Mouse (Mus musculus) intestine, embryonic 15.5 days (tissue): ENCODE measurements around the gene Epb41l4b. TPM values are rescaled to one million over a fixed set of nuclear protein-coding genes. Genes with fewer than 3 reads are reported as not detected.

Experiments used
- ATAC-seq: fragments of 200-750 bp; cut with Nextera tagmentation; 2 replicates; pipeline ENCODE4 v1.8.0; 2017; ENCODE audit warnings: moderate TSS enrichment, moderate library complexity
- H3K27ac ChIP-seq: fragments of 300-500 bp; sonication (generic); 2 replicates; pipeline ENCODE4 v1.5.1; 2015; ENCODE audit warnings: mild to moderate bottlenecking, inconsistent platforms
- H3K27me3 ChIP-seq: fragments of 300-500 bp; sonication (generic); replicated peaks from 2 replicates; pipeline ENCODE4 v1.6.1; 2015; ENCODE audit warnings: inconsistent platforms
- H3K36me3 ChIP-seq: fragments of 300-500 bp; sonication (generic); 2 replicates; pipeline ENCODE4 v1.6.1; 2015; ENCODE audit warnings: inconsistent platforms
- H3K4me1 ChIP-seq: fragments of 300-500 bp; sonication (generic); replicated peaks from 2 replicates; pipeline ENCODE4 v1.6.1; 2015; ENCODE audit warnings: inconsistent platforms
- H3K4me2 ChIP-seq: fragments of 300-500 bp; sonication (generic); replicated peaks from 2 replicates; pipeline ENCODE4 v1.6.1; 2015; ENCODE audit warnings: mild to moderate bottlenecking, inconsistent platforms
- H3K4me3 ChIP-seq: fragments of 300-500 bp; sonication (generic); replicated peaks from 2 replicates; pipeline ENCODE4 v1.5.1; 2015; ENCODE audit warnings: inconsistent platforms
- H3K9ac ChIP-seq: fragments of 300-500 bp; sonication (generic); 2 replicates; pipeline ENCODE4 v1.6.1; 2015; ENCODE audit warnings: inconsistent platforms
- H3K9me3 ChIP-seq: fragments of 300-500 bp; sonication (generic); 2 replicates; pipeline ENCODE4 v1.6.1; 2016; ENCODE audit warnings: inconsistent platforms
- WGBS: fragments of 180-500 bp; shearing (Covaris S2); methylation state at CpG from one replicate; pipeline ENCODE4 v1.1.7; 2015; 5-methylcytosine and 5-hydroxymethylcytosine counted together
- polyA plus RNA-seq: library from polyadenylated mRNA; unstranded; fragments of >200 nt; fragmentation: Nextera tagmentation; extraction: Ambion mirVana; gene quantifications from 2 replicates; pipeline ENCODE4 v1.2.1, GENCODE M21; 2015

Epb41l4b gene
- polyA plus RNA-seq, 1 experiment from 2014 or later, result 22.2 TPM

- no peaks in the 10 kb centered on the region for H3K9me3 ChIP-seq
- no peak overlapping the region for H3K4me3 ChIP-seq
- H3K27ac ChIP-seq, result no peak overlapping the region
- H3K36me3 ChIP-seq, result no peaks in the 10 kb centered on the region; the same call in none of the 2 replicates
- ATAC-seq, result no peak
- no peak overlapping the region for H3K4me2 ChIP-seq
- 68% methylated on average over 5 of the region's 5 CpGs for WGBS
- H3K27me3 ChIP-seq, result no peaks in the 10 kb centered on the region
- 0 out of 2 replicates have a peak, but pooled peaks cover 3% of the 10 kb centered on the region for H3K4me1 ChIP-seq
- no peak overlapping the region for H3K9ac ChIP-seq
Observed at GRCm38 (mm10) chr4:57103830-57104229, 39.4 kb downstream of the Epb41l4b start.

- no peak overlapping the region for H3K9ac ChIP-seq
- no peak overlapping the region for H3K4me2 ChIP-seq
- no peaks in the 10 kb centered on the region for H3K27me3 ChIP-seq
- 0 out of 2 replicates have a peak, but pooled peaks cover 3% of the 10 kb centered on the region for H3K4me1 ChIP-seq
- no peaks in the 10 kb centered on the region; the same call in none of the 2 replicates for H3K36me3 ChIP-seq
- H3K9me3 ChIP-seq, result no peaks in the 10 kb centered on the region
- no peak for ATAC-seq
- no peak overlapping the region for H3K27ac ChIP-seq
- H3K4me3 ChIP-seq, result no peak overlapping the region
- WGBS, result 81% methylated on average over 4 of the region's 4 CpGs
Observed at GRCm38 (mm10) chr4:57101095-57101494, 42.1 kb downstream of the Epb41l4b start.

GRCm38 (mm10) chr4:57097411-57097810 lies 45.8 kb downstream of the Epb41l4b start:
- H3K9me3 ChIP-seq, result no peaks in the 10 kb centered on the region
- H3K4me1 ChIP-seq, result no peaks in the 10 kb centered on the region
- H3K4me2 ChIP-seq, result no peak overlapping the region
- no peak overlapping the region for H3K9ac ChIP-seq
- no peaks in the 10 kb centered on the region; the same call in none of the 2 replicates for H3K36me3 ChIP-seq
- no peak overlapping the region for H3K4me3 ChIP-seq
- H3K27ac ChIP-seq, result no peak overlapping the region
- no peak for ATAC-seq
- 91% methylated on average over 4 of the region's 4 CpGs for WGBS
- H3K27me3 ChIP-seq, result no peaks in the 10 kb centered on the region

GRCm38 (mm10) chr4:57095569-57095968 lies 47.7 kb downstream of the Epb41l4b start:
- Histone ChIP-seq H3K27me3 (no peaks in the 10 kb centered on the region), H3K4me1 (no peaks in the 10 kb centered on the region), H3K4me2 (no peak overlapping the region), H3K4me3 (no peak overlapping the region), H3K9ac (no peak overlapping the region), H3K9me3 (no peaks in the 10 kb centered on the region), H3K36me3 (no peaks in the 10 kb centered on the region; the same call in none of the 2 replicates), H3K27ac (no peak overlapping the region)
- ATAC-seq, result no peak

- no peak for ATAC-seq
- 75% methylated on average over 12 of the region's 12 CpGs for WGBS
- no peak overlapping the region for H3K4me2 ChIP-seq
- no peaks in the 10 kb centered on the region for H3K9me3 ChIP-seq
- no peaks in the 10 kb centered on the region for H3K4me1 ChIP-seq
- H3K4me3 ChIP-seq, result no peak overlapping the region
- H3K27ac ChIP-seq, result no peak overlapping the region
- no peaks in the 10 kb centered on the region for H3K27me3 ChIP-seq
- H3K9ac ChIP-seq, result no peak overlapping the region
- no peaks in the 10 kb centered on the region for H3K36me3 ChIP-seq
Observed at GRCm38 (mm10) chr4:57091363-57091762, 51.9 kb downstream of the Epb41l4b start.

- Histone ChIP-seq H3K27ac (no peak overlapping the region), H3K4me3 (no peak overlapping the region), H3K4me2 (no peak overlapping the region), H3K36me3 (no peaks in the 10 kb centered on the region), H3K9me3 (no peaks in the 10 kb centered on the region), H3K27me3 (no peaks in the 10 kb centered on the region), H3K9ac (no peak overlapping the region), H3K4me1 (no peaks in the 10 kb centered on the region)
- 71% methylated on average over 4 of the region's 4 CpGs for WGBS
- no peak for ATAC-seq
Observed at GRCm38 (mm10) chr4:57088301-57088700, 54.9 kb downstream of the Epb41l4b start.

GRCm38 (mm10) chr4:57085750-57086400 lies 57.4 kb downstream of the Epb41l4b start:
- H3K36me3 ChIP-seq, result no peaks in the 10 kb centered on the region
- no peak overlapping the region for H3K27ac ChIP-seq
- H3K9ac ChIP-seq, result no peak overlapping the region
- no peak for ATAC-seq
- no peak overlapping the region for H3K4me2 ChIP-seq
- H3K27me3 ChIP-seq, result no peaks in the 10 kb centered on the region
- H3K4me1 ChIP-seq, result no peaks in the 10 kb centered on the region
- 69% methylated on average over 10 of the region's 10 CpGs for WGBS
- H3K4me3 ChIP-seq, result no peak overlapping the region
- H3K9me3 ChIP-seq, result no peaks in the 10 kb centered on the region

- H3K27ac ChIP-seq, result no peak overlapping the region
- no peak overlapping the region for H3K4me2 ChIP-seq
- H3K27me3 ChIP-seq, result no peaks in the 10 kb centered on the region
- no peak overlapping the region for H3K9ac ChIP-seq
- no peaks in the 10 kb centered on the region for H3K36me3 ChIP-seq
- H3K4me3 ChIP-seq, result no peak overlapping the region
- ATAC-seq, result no peak
- no peaks in the 10 kb centered on the region for H3K9me3 ChIP-seq
- H3K4me1 ChIP-seq, result no peaks in the 10 kb centered on the region
- 70% methylated on average over 11 of the region's 11 CpGs for WGBS
Observed at GRCm38 (mm10) chr4:57083653-57084052, 59.6 kb downstream of the Epb41l4b start.

GRCm38 (mm10) chr4:57082775-57083428 lies 60.3 kb downstream of the Epb41l4b start:
- no peak for ATAC-seq
- Histone ChIP-seq H3K4me2 (no peak overlapping the region), H3K9ac (no peak overlapping the region), H3K4me1 (no peaks in the 10 kb centered on the region), H3K9me3 (no peaks in the 10 kb centered on the region), H3K36me3 (no peaks in the 10 kb centered on the region), H3K27ac (no peak overlapping the region), H3K27me3 (no peaks in the 10 kb centered on the region), H3K4me3 (no peak overlapping the region)
- 62% methylated on average over 10 of the region's 10 CpGs for WGBS

GRCm38 (mm10) chr4:57081463-57081862 lies 61.8 kb downstream of the Epb41l4b start:
- H3K4me2 ChIP-seq, result no peak overlapping the region
- H3K36me3 ChIP-seq, result no peaks in the 10 kb centered on the region
- no peaks in the 10 kb centered on the region for H3K9me3 ChIP-seq
- H3K27ac ChIP-seq, result no peak overlapping the region
- no peaks in the 10 kb centered on the region for H3K27me3 ChIP-seq
- H3K4me1 ChIP-seq, result no peaks in the 10 kb centered on the region
- no peak overlapping the region for H3K9ac ChIP-seq
- H3K4me3 ChIP-seq, result no peak overlapping the region
- no peak for ATAC-seq
- 60% methylated on average over 7 of the region's 7 CpGs for WGBS

GRCm38 (mm10) chr4:57073843-57074242 lies 69.4 kb downstream of the Epb41l4b start:
- no peak overlapping the region for H3K4me2 ChIP-seq
- no peak overlapping the region for H3K27ac ChIP-seq
- H3K4me3 ChIP-seq, result no peak overlapping the region
- no peak; the same call in 1 of the 2 replicates for ATAC-seq
- WGBS, result 61% methylated on average over 7 of the region's 7 CpGs
- H3K9me3 ChIP-seq, result no peaks in the 10 kb centered on the region
- no peaks in the 10 kb centered on the region for H3K27me3 ChIP-seq
- H3K9ac ChIP-seq, result no peak overlapping the region
- no peaks in the 10 kb centered on the region for H3K36me3 ChIP-seq
- 0 out of 2 replicates have a peak, but pooled peaks cover 10% of the 10 kb centered on the region for H3K4me1 ChIP-seq

GRCm38 (mm10) chr4:57073174-57073573 lies 70.1 kb downstream of the Epb41l4b start:
- no peak for ATAC-seq
- H3K36me3 ChIP-seq, result no peaks in the 10 kb centered on the region
- H3K4me3 ChIP-seq, result no peak overlapping the region
- whole genome bisulfite sequencing, result 63% methylated on average over 14 of the region's 14 CpGs
- H3K27me3 ChIP-seq, result no peaks in the 10 kb centered on the region
- no peak overlapping the region for H3K9ac ChIP-seq
- H3K4me1 ChIP-seq, result 0 out of 2 replicates have a peak, but pooled peaks cover 10% of the 10 kb centered on the region
- no peaks in the 10 kb centered on the region for H3K9me3 ChIP-seq
- no peak overlapping the region for H3K27ac ChIP-seq
- H3K4me2 ChIP-seq, result no peak overlapping the region

- Histone ChIP-seq H3K36me3 (no peaks in the 10 kb centered on the region), H3K4me3 (no peak overlapping the region), H3K27ac (no peak overlapping the region), H3K9ac (no peak overlapping the region), H3K4me1 (0 out of 2 replicates have a peak, but pooled peaks cover 10% of the 10 kb centered on the region), H3K4me2 (no peak overlapping the region), H3K9me3 (no peaks in the 10 kb centered on the region), H3K27me3 (no peaks in the 10 kb centered on the region)
- WGBS, result 68% methylated on average over 6 of the region's 6 CpGs
- no peak for ATAC-seq
Observed at GRCm38 (mm10) chr4:57070640-57071039, 72.6 kb downstream of the Epb41l4b start.
